Mouse (Mus musculus) hindbrain, embryonic 15.5 days (tissue): ENCODE measurements around the gene Rab36. TPM values are rescaled to one million over a fixed set of nuclear protein-coding genes. Genes with fewer than 3 reads are reported as not detected.

ENCODE experiments used
- ATAC-seq: fragments of 200-750 bp; cut with Nextera tagmentation; 2 replicates; pipeline ENCODE4 v1.8.0; 2017; ENCODE audit warnings: low read depth, moderate number of reproducible peaks, moderate TSS enrichment; ENCODE audit not compliant: low FRiP score
- H3K27ac ChIP-seq: fragments of 300-500 bp; sonication (generic); replicated peaks from 2 replicates; pipeline ENCODE4 v1.5.1; 2015; ENCODE audit warnings: mild to moderate bottlenecking, inconsistent platforms
- H3K27me3 ChIP-seq: fragments of 300-500 bp; sonication (generic); 2 replicates; pipeline ENCODE4 v1.6.1; 2015; ENCODE audit warnings: control low read depth, inconsistent platforms
- H3K36me3 ChIP-seq: fragments of 300-500 bp; sonication (generic); 2 replicates; pipeline ENCODE4 v1.6.1; 2015; ENCODE audit warnings: control low read depth, inconsistent platforms
- H3K4me1 ChIP-seq: fragments of 300-500 bp; sonication (generic); replicated peaks from 2 replicates; pipeline ENCODE4 v1.6.1; 2015; ENCODE audit warnings: control low read depth, inconsistent platforms
- H3K4me2 ChIP-seq: fragments of 300-500 bp; sonication (generic); 2 replicates; pipeline ENCODE4 v1.6.1; 2015; ENCODE audit warnings: moderate library complexity, mild to moderate bottlenecking, inconsistent platforms
- H3K4me3 ChIP-seq: fragments of 300-500 bp; sonication (generic); 2 replicates; pipeline ENCODE4 v1.5.1; 2015; ENCODE audit warnings: mild to moderate bottlenecking, inconsistent platforms
- H3K9ac ChIP-seq: fragments of 300-500 bp; sonication (generic); 2 replicates; pipeline ENCODE4 v1.6.1; 2015; ENCODE audit warnings: inconsistent platforms
- H3K9me3 ChIP-seq: fragments of 300-500 bp; sonication (generic); 2 replicates; pipeline ENCODE4 v1.6.1; 2016; ENCODE audit warnings: control low read depth, inconsistent platforms
- WGBS: fragments of 180-500 bp; shearing (Covaris S2); methylation state at CpG from one replicate; pipeline ENCODE4 v1.1.7; 2015; 5-methylcytosine and 5-hydroxymethylcytosine counted together
- polyA plus RNA-seq: library from polyadenylated mRNA; unstranded; fragments of >200 nt; fragmentation: Nextera tagmentation; extraction: Ambion mirVana; gene quantifications from 2 replicates; pipeline ENCODE4 v1.2.1, GENCODE M21; 2015

Gene Rab36
- polyA plus RNA-seq, 1 experiment from 2014 or later: 21.7 TPM

- no peak overlapping the region for H3K27ac ChIP-seq
- 95% methylated on average over 1 of the region's 1 CpGs for WGBS
- H3K36me3 ChIP-seq: no peaks in the 10 kb centered on the region
- no peaks in the 10 kb centered on the region for H3K4me1 ChIP-seq
- no peaks in the 10 kb centered on the region for H3K9me3 ChIP-seq
- no peak for ATAC-seq
- H3K4me2 ChIP-seq: no peak overlapping the region
- no peak overlapping the region for H3K4me3 ChIP-seq
- H3K27me3 ChIP-seq: no peaks in the 10 kb centered on the region
- no peak overlapping the region for H3K9ac ChIP-seq
These were observed 48.5 kb downstream of the Rab36 start for GRCm38 (mm10) chr10:75085330-75085729.

- no peaks in the 10 kb centered on the region for H3K9me3 ChIP-seq
- H3K4me3 ChIP-seq: no peak overlapping the region
- ATAC-seq: no peak
- WGBS: 92% methylated on average over 4 of the region's 4 CpGs
- H3K27ac ChIP-seq: no peak overlapping the region
- no peak overlapping the region for H3K9ac ChIP-seq
- H3K4me1 ChIP-seq: peaks cover 22% of the 10 kb centered on the region
- no peaks in the 10 kb centered on the region for H3K36me3 ChIP-seq
- H3K4me2 ChIP-seq: no peak overlapping the region
- no peaks in the 10 kb centered on the region for H3K27me3 ChIP-seq
These were observed 51.6 kb downstream of the Rab36 start for GRCm38 (mm10) chr10:75088471-75088870.

- H3K4me3 ChIP-seq: no peak overlapping the region
- 62% methylated on average over 10 of the region's 10 CpGs for WGBS
- ATAC-seq: no peak
- H3K9ac ChIP-seq: no peak overlapping the region
- H3K4me2 ChIP-seq: no peak overlapping the region
- H3K27ac ChIP-seq: no peak overlapping the region; the same call in 1 of the 2 replicates
- H3K36me3 ChIP-seq: no peaks in the 10 kb centered on the region
- no peaks in the 10 kb centered on the region for H3K27me3 ChIP-seq
- peaks cover 29% of the 10 kb centered on the region for H3K4me1 ChIP-seq
- no peaks in the 10 kb centered on the region for H3K9me3 ChIP-seq
These were observed 54.8 kb downstream of the Rab36 start for GRCm38 (mm10) chr10:75091478-75092152.

- Histone ChIP-seq H3K27ac (no peak overlapping the region), H3K4me3 (no peak overlapping the region), H3K27me3 (no peaks in the 10 kb centered on the region), H3K4me1 (peaks cover 36% of the 10 kb centered on the region), H3K9ac (no peak overlapping the region), H3K36me3 (no peaks in the 10 kb centered on the region), H3K9me3 (no peaks in the 10 kb centered on the region), H3K4me2 (no peak overlapping the region)
- 24% methylated on average over 22 of the region's 22 CpGs for WGBS
- peak; percentile 46; the same call in 1 of the 2 replicates for ATAC-seq
These were observed 56.6 kb downstream of the Rab36 start for GRCm38 (mm10) chr10:75093252-75093987.

GRCm38 (mm10) chr10:75094338-75094737 is 57.5 kb downstream of the Rab36 start:
- ATAC-seq: no peak
- Histone ChIP-seq H3K27ac (no peak overlapping the region), H3K36me3 (no peaks in the 10 kb centered on the region), H3K9ac (no peak overlapping the region), H3K4me2 (no peak overlapping the region), H3K9me3 (no peaks in the 10 kb centered on the region), H3K4me3 (no peak overlapping the region), H3K27me3 (no peaks in the 10 kb centered on the region), H3K4me1 (peaks cover 44% of the 10 kb centered on the region)
- WGBS: 97% methylated on average over 1 of the region's 1 CpGs

- Histone ChIP-seq H3K4me2 (no peak overlapping the region), H3K4me3 (no peak overlapping the region), H3K4me1 (peaks cover 47% of the 10 kb centered on the region), H3K27ac (no peak overlapping the region), H3K27me3 (no peaks in the 10 kb centered on the region), H3K9ac (no peak overlapping the region), H3K9me3 (no peaks in the 10 kb centered on the region), H3K36me3 (no peaks in the 10 kb centered on the region)
- WGBS: 95% methylated on average over 7 of the region's 7 CpGs
- no peak for ATAC-seq
These were observed 58.4 kb downstream of the Rab36 start for GRCm38 (mm10) chr10:75095216-75095615.

GRCm38 (mm10) chr10:75098446-75099183 is 61.8 kb downstream of the Rab36 start:
- peak; percentile 70 for ATAC-seq
- Histone ChIP-seq H3K27me3 (no peaks in the 10 kb centered on the region), H3K9me3 (no peaks in the 10 kb centered on the region), H3K4me1 (peaks cover 39% of the 10 kb centered on the region), H3K36me3 (no peaks in the 10 kb centered on the region), H3K27ac (peak overlapping the region; percentile 26), H3K9ac (no peak overlapping the region), H3K4me3 (no peak overlapping the region), H3K4me2 (no peak overlapping the region)
- 28% methylated on average over 10 of the region's 10 CpGs for WGBS

GRCm38 (mm10) chr10:75100298-75100697 is 63.4 kb downstream of the Rab36 start:
- H3K36me3 ChIP-seq: no peaks in the 10 kb centered on the region
- no peak; the same call in 1 of the 2 replicates for ATAC-seq
- 47% methylated on average over 7 of the region's 7 CpGs for WGBS
- H3K27me3 ChIP-seq: no peaks in the 10 kb centered on the region
- H3K4me1 ChIP-seq: peaks cover 51% of the 10 kb centered on the region
- H3K4me3 ChIP-seq: no peak overlapping the region
- H3K4me2 ChIP-seq: no peak overlapping the region
- 0 out of 2 replicates have a peak overlapping the region, but pooled peaks have one; percentile 23 for H3K27ac ChIP-seq
- H3K9ac ChIP-seq: no peak overlapping the region
- H3K9me3 ChIP-seq: no peaks in the 10 kb centered on the region

- no peaks in the 10 kb centered on the region for H3K36me3 ChIP-seq
- H3K4me2 ChIP-seq: no peak overlapping the region
- no peak overlapping the region for H3K27ac ChIP-seq
- no peak overlapping the region for H3K4me3 ChIP-seq
- ATAC-seq: no peak
- H3K4me1 ChIP-seq: peaks cover 58% of the 10 kb centered on the region
- no peaks in the 10 kb centered on the region for H3K27me3 ChIP-seq
- H3K9ac ChIP-seq: no peak overlapping the region
- H3K9me3 ChIP-seq: no peaks in the 10 kb centered on the region
- WGBS: 86% methylated on average over 2 of the region's 2 CpGs
These were observed 66.6 kb downstream of the Rab36 start for GRCm38 (mm10) chr10:75103502-75103901.

Other genes starting within 250 kb of the Rab36 start
- gene Gnaz, start 69.9 kb upstream of the Rab36 start, polyA plus RNA-seq: 76.3 and 85.5 TPM in 2 replicates
- gene Rsph14, start 4.5 kb upstream of the Rab36 start, polyA plus RNA-seq: 0.24 and 0.45 TPM in 2 replicates
- gene Bcr, start 23.5 kb downstream of the Rab36 start, polyA plus RNA-seq: 14.0 and 16.5 TPM in 2 replicates
- 30.5 and 30.8 TPM in 2 replicates for gene Specc1l, start 175.0 kb downstream of the Rab36 start, polyA plus RNA-seq